Mouse (Mus musculus): Measurements from ENCODE around the gene Dgkh. TPM values are rescaled to one million over a fixed set of nuclear protein-coding genes. Genes with fewer than 3 reads are reported as not detected.

The Dgkh gene
- polyA plus RNA-seq, 1 experiment from 2014 or later = 2.5 TPM

DNA sequence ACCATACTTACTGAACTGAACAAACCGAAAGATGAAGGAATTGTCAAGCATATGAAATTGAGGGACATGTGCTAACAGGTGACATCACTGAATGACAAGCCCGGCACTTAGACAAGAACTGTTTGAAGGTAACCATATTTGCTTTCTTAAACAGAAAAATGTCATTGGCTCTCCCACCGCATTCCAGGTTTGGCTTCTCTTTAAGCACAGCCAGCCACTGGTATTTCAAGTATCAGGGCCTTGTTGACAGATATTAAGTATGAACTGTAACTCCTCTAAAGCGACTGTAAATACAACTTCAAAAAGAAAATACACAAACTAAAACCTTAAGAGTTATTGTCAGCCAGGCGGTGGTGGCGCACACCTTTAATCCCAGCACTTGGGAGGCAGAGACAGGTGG lies 200.2 kb downstream of the Dgkh start:
- WGBS = 87% methylated on average over 6 of the region's 6 CpGs
- H3K4me1 ChIP-seq = peaks cover 42% of the 10 kb centered on the region
- H3K27me3 ChIP-seq = no peaks in the 10 kb centered on the region
- H3K4me3 ChIP-seq (replicated peaks) = no peak overlapping the region
- no peaks in the 10 kb centered on the region for H3K36me3 ChIP-seq
- no peaks in the 10 kb centered on the region for H3K9me3 ChIP-seq (replicated peaks)
- H3K27ac ChIP-seq = no peak overlapping the region
- no peak overlapping the region for H3K4me2 ChIP-seq
- ATAC-seq (replicated peaks; ENCODE audit: low FRiP score) = no peak
- H3K9ac ChIP-seq = no peak overlapping the region

DNA sequence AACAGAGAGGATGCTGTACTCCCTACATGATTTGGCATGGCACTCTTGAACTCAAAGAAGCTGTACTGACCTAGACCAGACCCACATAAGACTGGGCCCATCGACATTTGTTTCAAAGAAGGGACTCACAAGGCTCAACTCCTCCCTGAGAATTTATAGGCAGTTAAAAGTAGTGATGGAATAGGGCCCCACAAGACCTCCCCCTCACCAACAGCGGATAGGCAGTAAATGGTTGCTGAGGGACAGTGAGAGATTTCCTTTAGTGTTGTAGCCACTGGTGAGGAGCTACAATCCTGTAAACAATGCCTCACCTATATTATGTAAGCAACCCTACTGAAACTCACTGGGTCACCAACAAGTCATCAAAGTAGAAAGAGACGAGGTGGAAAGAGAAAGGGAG lies 202.3 kb downstream of the Dgkh start:
- no peaks in the 10 kb centered on the region for H3K9me3 ChIP-seq (replicated peaks)
- WGBS = 35% methylated on average over 3 of the region's 3 CpGs
- H3K9ac ChIP-seq = no peak overlapping the region
- H3K36me3 ChIP-seq = no peaks in the 10 kb centered on the region
- peaks cover 52% of the 10 kb centered on the region for H3K4me1 ChIP-seq
- no peak for ATAC-seq (replicated peaks; ENCODE audit: low FRiP score)
- no peak overlapping the region for H3K4me2 ChIP-seq
- H3K4me3 ChIP-seq (replicated peaks) = no peak overlapping the region
- no peak overlapping the region for H3K27ac ChIP-seq
- H3K27me3 ChIP-seq = no peaks in the 10 kb centered on the region

DNA sequence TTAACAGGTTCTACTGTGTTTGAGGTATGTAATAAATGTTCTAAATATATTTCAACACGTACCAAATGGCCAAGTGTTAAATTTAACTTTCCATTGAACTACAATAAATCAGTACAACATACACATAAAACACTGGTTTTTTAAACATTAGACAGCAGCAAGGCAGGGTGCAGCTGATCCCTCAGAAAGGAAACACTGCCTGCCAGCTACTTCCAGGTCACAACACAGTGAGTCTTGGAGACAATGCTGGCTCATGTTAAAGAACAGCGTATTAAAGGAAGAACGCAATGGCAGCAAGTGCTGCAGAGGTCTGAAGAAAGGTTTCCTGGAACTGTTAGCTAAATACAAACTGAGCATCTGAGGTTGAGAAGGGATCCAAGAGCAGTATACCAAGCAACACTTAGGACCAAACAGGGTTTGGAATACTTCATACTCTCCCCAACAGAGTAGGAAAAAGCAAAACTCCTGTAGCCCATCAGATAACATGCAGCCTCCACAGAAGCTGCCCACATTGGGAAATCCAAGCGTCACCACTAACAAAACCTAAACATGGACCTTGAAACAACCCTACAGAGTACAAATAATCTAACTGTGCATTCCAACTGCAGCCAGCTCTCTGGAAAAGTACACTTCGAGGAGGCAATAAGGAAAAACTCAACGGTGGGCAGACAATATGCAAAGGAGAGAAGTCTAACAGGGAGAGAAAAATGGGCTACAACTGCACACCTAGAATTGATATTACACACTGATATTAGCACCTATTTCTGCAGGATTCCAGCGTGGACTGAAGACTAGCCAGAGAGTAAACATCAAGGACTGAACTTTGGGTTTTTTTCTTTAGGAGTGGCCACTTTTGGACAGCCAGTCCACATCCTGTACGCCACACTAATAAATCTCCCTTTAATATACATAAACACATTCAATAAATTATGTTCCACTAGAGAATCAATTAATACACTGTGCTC lies 203.8 kb downstream of the Dgkh start:
- Histone ChIP-seq H3K4me2 (no peak overlapping the region), H3K4me1 (peaks cover 54% of the 10 kb centered on the region)

DNA sequence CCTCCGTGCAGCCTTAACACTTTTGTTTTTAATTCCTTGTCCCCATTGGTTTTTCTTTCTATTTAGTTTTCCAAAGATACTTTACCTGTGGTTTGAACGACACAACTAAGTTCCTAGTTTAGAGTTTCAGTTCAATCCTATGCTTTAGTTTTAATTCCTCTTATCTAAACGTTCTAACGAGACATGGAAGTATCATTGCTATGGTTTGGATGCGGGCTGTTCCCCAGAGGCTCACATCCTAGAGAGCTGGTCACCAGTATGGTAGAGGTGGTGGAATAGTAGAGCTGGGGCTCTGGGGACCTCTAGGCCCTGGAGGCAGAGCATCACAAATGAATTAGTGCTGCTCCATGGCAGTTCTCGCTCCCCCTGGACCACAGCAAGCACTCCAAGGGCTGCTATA lies 205.7 kb downstream of the Dgkh start:
- H3K36me3 ChIP-seq = 0 out of 2 replicates have a peak, but pooled peaks cover under 1% of the 10 kb centered on the region
- peak overlapping the region; percentile 68; the same call in 1 of the 2 replicates for H3K27ac ChIP-seq
- no peak for ATAC-seq (replicated peaks; ENCODE audit: low FRiP score)
- peaks cover 54% of the 10 kb centered on the region for H3K4me1 ChIP-seq
- no peaks in the 10 kb centered on the region for H3K27me3 ChIP-seq
- H3K9ac ChIP-seq = no peak overlapping the region
- 0 out of 2 replicates have a peak overlapping the region, but pooled peaks have one; percentile 25 for H3K4me2 ChIP-seq
- 37% methylated on average over 6 of the region's 6 CpGs for WGBS
- H3K9me3 ChIP-seq (replicated peaks) = no peaks in the 10 kb centered on the region
- H3K4me3 ChIP-seq (replicated peaks) = no peak overlapping the region

More for the DNA sequence above, 203.8 kb downstream of the Dgkh start:
- Histone ChIP-seq H3K36me3 (no peaks in the 10 kb centered on the region), H3K9ac (no peak overlapping the region), H3K4me3 (replicated peaks) (no peak overlapping the region), H3K27me3 (no peaks in the 10 kb centered on the region), H3K9me3 (replicated peaks) (no peaks in the 10 kb centered on the region), H3K27ac (peak overlapping the region; percentile 67)
- 47% methylated on average over 8 of the region's 8 CpGs for WGBS
- ATAC-seq (replicated peaks; ENCODE audit: low FRiP score) = no peak

DNA sequence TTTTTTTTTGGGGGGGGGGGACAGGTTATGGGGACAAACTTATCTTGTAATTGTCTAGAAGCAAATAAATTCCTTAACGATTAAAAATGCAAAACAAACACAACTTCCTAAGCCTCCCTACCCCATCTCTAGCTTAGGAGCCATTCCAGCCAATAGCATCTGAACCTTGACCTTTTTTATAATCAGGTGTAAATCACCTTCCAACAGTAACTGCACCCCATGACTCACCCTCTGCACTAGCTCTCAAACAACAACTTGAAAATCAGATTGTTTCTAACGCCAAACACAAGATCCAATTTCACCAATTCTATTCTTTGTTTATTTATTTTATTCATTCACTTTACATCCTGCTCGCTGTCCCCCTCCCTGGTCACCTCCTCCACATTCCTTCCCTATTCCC lies 206.1 kb downstream of the Dgkh start:
- peak overlapping the region; percentile 68; the same call in 1 of the 2 replicates for H3K27ac ChIP-seq
- ATAC-seq (replicated peaks; ENCODE audit: low FRiP score) = peak; percentile 54; the same call in 1 of the 2 replicates
- no peaks in the 10 kb centered on the region for H3K27me3 ChIP-seq
- H3K9ac ChIP-seq = no peak overlapping the region
- no peaks in the 10 kb centered on the region for H3K9me3 ChIP-seq (replicated peaks)
- H3K36me3 ChIP-seq = 0 out of 2 replicates have a peak, but pooled peaks cover 5% of the 10 kb centered on the region
- H3K4me2 ChIP-seq = 0 out of 2 replicates have a peak overlapping the region, but pooled peaks have one; percentile 25
- 16% methylated on average over 3 of the region's 3 CpGs for WGBS
- no peak overlapping the region for H3K4me3 ChIP-seq (replicated peaks)
- peaks cover 52% of the 10 kb centered on the region for H3K4me1 ChIP-seq

DNA sequence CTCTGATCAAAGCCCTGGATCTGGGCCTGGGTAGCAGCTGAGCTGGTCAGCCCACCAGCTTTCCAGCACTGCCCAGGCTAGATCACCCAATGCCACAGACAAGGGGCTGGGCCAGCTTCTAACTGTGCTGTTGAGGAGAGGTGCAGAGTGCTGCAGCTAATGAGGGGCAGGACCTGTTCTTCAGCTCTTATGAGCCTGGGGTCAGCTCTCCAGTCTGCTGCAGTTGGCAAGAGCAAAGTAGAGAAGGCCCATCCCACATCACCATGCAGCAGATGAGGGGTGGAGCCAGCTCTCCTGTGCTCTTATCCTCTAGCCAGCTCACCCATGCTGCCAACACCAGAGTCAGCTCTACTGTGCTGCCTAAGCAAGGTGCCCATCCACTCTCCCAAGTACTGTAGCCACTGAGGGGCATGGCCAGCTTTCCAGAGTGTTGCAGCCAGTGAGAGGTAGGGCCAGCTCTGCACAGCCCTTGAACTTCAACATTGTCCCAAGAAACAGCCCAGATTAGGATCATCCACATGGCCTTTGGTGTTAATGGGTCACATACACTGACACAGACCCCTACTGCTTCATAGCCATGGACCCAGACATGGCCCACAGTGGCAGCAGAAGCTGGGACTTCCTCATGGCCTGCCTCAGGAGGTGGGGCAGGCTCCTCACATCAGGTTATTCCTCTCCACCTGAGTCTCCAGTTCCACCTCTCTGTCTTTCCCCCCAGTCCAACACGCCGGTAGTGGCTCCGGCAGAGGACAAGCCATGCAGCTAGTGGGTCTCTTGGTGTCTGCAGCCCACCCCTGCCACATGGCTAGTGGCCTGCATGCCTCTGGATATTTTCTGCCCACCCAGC lies 206.7 kb downstream of the Dgkh start:
- WGBS = 54% methylated on average over 3 of the region's 3 CpGs
- Histone ChIP-seq H3K4me1 (peaks cover 51% of the 10 kb centered on the region), H3K27me3 (no peaks in the 10 kb centered on the region), H3K9me3 (replicated peaks) (no peaks in the 10 kb centered on the region), H3K36me3 (0 out of 2 replicates have a peak, but pooled peaks cover 7% of the 10 kb centered on the region), H3K27ac (peak overlapping the region; percentile 51; the same call in 1 of the 2 replicates), H3K9ac (no peak overlapping the region), H3K4me3 (replicated peaks) (no peak overlapping the region), H3K4me2 (no peak overlapping the region)
- ATAC-seq (replicated peaks; ENCODE audit: low FRiP score) = peak; percentile 53

DNA sequence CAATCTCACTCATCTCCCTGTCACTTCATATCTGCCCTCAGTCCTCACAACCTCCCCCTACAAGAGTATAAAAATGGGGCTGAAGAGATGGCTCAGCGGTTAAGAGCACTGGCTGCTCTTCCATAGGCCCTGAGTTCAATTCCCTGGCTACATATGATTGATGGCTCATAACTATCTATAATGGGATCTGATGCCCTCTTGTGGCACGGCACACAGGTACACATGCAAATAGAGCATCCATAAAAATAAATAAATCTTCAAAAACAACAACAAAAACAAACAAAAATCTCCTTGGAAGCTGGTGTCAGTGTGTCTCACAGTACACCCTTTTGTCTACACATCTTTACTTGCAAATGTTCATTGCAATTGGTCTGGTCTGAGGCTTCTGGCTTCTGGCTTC lies 207.5 kb downstream of the Dgkh start:
- no peak overlapping the region for H3K27ac ChIP-seq
- H3K4me2 ChIP-seq = no peak overlapping the region
- ATAC-seq (replicated peaks; ENCODE audit: low FRiP score) = no peak
- H3K4me3 ChIP-seq (replicated peaks) = no peak overlapping the region
- WGBS = 86% methylated on average over 2 of the region's 2 CpGs
- H3K27me3 ChIP-seq = no peaks in the 10 kb centered on the region
- no peak overlapping the region for H3K9ac ChIP-seq
- H3K36me3 ChIP-seq = peaks cover 11% of the 10 kb centered on the region; the same call in 1 of the 2 replicates
- peaks cover 47% of the 10 kb centered on the region for H3K4me1 ChIP-seq
- no peaks in the 10 kb centered on the region for H3K9me3 ChIP-seq (replicated peaks)

DNA sequence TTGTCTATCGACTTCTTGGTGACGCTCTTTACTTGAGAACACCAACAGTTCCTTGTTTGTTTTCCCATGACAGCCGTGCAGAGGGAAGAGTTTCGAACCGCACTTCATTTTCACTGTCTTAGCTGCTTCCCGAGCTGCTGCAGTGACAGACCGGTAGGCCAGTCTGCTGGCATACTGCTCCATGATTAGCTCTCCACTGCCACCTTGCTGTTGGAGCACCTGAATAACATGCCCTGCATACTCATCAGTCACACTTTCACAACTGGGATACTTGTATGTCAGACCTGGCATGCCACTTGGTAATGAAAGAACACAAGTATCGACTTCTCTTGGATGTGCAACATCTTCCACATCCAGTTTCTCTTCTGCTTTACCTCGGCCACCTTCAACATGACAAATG lies 221.9 kb downstream of the Dgkh start:
- Histone ChIP-seq H3K27me3 (no peaks in the 10 kb centered on the region), H3K9ac (no peak overlapping the region), H3K4me3 (replicated peaks) (no peak overlapping the region), H3K27ac (no peak overlapping the region), H3K4me2 (no peak overlapping the region), H3K4me1 (no peaks in the 10 kb centered on the region), H3K36me3 (peaks cover 86% of the 10 kb centered on the region), H3K9me3 (replicated peaks) (no peaks in the 10 kb centered on the region)
- WGBS = 86% methylated on average over 9 of the region's 9 CpGs
- ATAC-seq (replicated peaks; ENCODE audit: low FRiP score) = no peak

DNA sequence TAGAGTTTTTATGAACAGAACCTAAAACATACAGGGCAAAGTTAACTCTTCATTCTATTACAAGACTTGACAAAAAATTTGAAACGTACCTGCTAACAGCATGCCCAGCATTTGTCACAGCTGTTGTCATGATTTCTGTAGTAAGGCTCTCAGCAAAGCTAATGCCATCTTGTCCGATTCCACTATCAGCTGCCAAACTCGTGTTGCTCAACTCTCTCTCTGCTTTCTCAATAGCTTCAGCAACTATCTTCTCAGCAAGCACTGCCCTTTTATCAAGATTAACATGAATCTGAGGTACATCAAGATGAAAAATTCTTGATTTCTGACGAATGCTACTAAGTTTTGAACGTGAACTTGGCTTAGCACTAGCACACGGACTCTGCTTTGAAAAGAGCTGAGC lies 222.8 kb downstream of the Dgkh start:
- H3K4me3 ChIP-seq (replicated peaks) = no peak overlapping the region
- no peaks in the 10 kb centered on the region for H3K9me3 ChIP-seq (replicated peaks)
- H3K4me2 ChIP-seq = no peak overlapping the region
- peaks cover 91% of the 10 kb centered on the region for H3K36me3 ChIP-seq
- no peaks in the 10 kb centered on the region for H3K27me3 ChIP-seq
- H3K4me1 ChIP-seq = no peaks in the 10 kb centered on the region
- no peak overlapping the region for H3K27ac ChIP-seq
- ATAC-seq (replicated peaks; ENCODE audit: low FRiP score) = no peak
- WGBS = 92% methylated on average over 6 of the region's 6 CpGs
- no peak overlapping the region for H3K9ac ChIP-seq
